32 mouse cellular contexts compared by ENCODE assay signal in the genomic region with DNA sequence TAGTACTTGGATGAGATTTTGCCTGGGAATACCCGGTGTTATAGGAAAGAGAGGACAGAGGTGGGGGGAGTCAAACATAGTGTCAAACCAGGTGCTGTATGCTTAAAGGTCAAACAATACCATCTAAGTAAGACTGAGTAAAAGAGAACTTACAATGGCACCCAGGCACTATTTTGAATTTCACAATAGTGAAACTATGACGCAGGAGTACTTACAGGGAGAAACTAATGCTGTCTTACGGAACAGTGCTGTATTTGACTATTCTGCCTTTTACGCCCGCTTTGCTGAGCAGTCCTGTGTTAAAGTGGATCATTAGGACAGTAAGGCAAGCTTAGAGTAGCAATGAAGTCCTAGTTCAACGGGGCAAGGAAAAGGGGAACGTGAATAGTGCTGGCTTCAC.
"Had no signal": no experiment of that assay in that cellular context is flagged by ENCODE, and none has a peak within 500 bp of the region (broad histone marks: within the 10 kb centered on the region; RNA-seq: fewer than 3 reads in every experiment).

No protein-coding gene starts in this region.

- H3K9me3 ChIP-seq: limb, embryonic 10.5 days; limb, embryonic 12.5 days; limb, embryonic 13.5 days; limb, embryonic 15.5 days; liver, embryonic 12.5 days; liver, embryonic 13.5 days; liver, embryonic 15.5 days; lung, embryonic 15.5 days; megakaryocyte, embryonic 14.5 days; midbrain, embryonic 10.5 days; midbrain, embryonic 12.5 days; midbrain, embryonic 13.5 days; midbrain, embryonic 15.5 days had no signal

- H3K4me2 ChIP-seq: limb, embryonic 12.5 days; limb, embryonic 13.5 days; limb, embryonic 15.5 days; liver, embryonic 11.5 days; liver, embryonic 12.5 days; liver, embryonic 13.5 days; liver, embryonic 15.5 days; lung, embryonic 14.5 days; lung, embryonic 15.5 days; midbrain, embryonic 11.5 days; midbrain, embryonic 12.5 days; midbrain, embryonic 13.5 days; midbrain, embryonic 15.5 days had no signal

- DNase-seq: left cerebral cortex, postnatal 4 days; liver; liver, embryonic 13.5 days; liver, postnatal 0 days; lung, adult 18-20 months; lung, adult 2 months; lung, embryonic 14.5 days; lung, postnatal 10 days; lung, postnatal 14 days; lung, postnatal 36 days; lung, postnatal 4 days; midbrain, embryonic 14.5 days had no signal

- H3K27ac ChIP-seq: left cerebral cortex, adult 2 months; limb, embryonic 10.5 days; limb, embryonic 12.5 days; limb, embryonic 13.5 days; limb, embryonic 15.5 days; liver, embryonic 12.5 days; liver, embryonic 13.5 days; liver, embryonic 14.5 days; liver, embryonic 15.5 days; lung, embryonic 15.5 days; macrophage; midbrain, embryonic 10.5 days; midbrain, embryonic 12.5 days; midbrain, embryonic 13.5 days; midbrain, embryonic 15.5 days had no signal

- ATAC-seq: liver, embryonic 12.5 days; liver, postnatal 0 days; lung, postnatal 0 days; midbrain, embryonic 13.5 days; midbrain, embryonic 15.5 days; midbrain, embryonic 16.5 days had no signal

- H3K27me3 ChIP-seq: liver, embryonic 13.5 days; liver, embryonic 15.5 days; lung, embryonic 15.5 days had no signal

- H3K36me3 ChIP-seq: limb, embryonic 12.5 days; limb, embryonic 13.5 days; limb, embryonic 15.5 days; liver, embryonic 12.5 days; liver, embryonic 13.5 days; liver, embryonic 15.5 days; lung, embryonic 15.5 days; midbrain, embryonic 10.5 days; midbrain, embryonic 12.5 days; midbrain, embryonic 13.5 days; midbrain, embryonic 15.5 days had no signal

- H3K9ac ChIP-seq: limb, embryonic 12.5 days; limb, embryonic 13.5 days; limb, embryonic 15.5 days; liver, embryonic 12.5 days; liver, embryonic 13.5 days; liver, embryonic 14.5 days; liver, embryonic 15.5 days; liver, postnatal 0 days; lung, embryonic 14.5 days; lung, embryonic 15.5 days; midbrain, embryonic 12.5 days; midbrain, embryonic 13.5 days; midbrain, embryonic 15.5 days had no signal

- H3K4me1 ChIP-seq: limb, embryonic 10.5 days; limb, embryonic 12.5 days; limb, embryonic 13.5 days; limb, embryonic 15.5 days; liver, embryonic 12.5 days; liver, embryonic 13.5 days; liver, embryonic 15.5 days; lung, embryonic 15.5 days; megakaryocyte, embryonic 14.5 days; midbrain, embryonic 12.5 days; midbrain, embryonic 13.5 days; midbrain, embryonic 15.5 days had no signal

- H3K4me3 ChIP-seq: left cerebral cortex, adult 2 months; limb, embryonic 10.5 days; limb, embryonic 12.5 days; limb, embryonic 13.5 days; limb, embryonic 15.5 days; liver, embryonic 12.5 days; liver, embryonic 13.5 days; liver, embryonic 15.5 days; lung, embryonic 15.5 days; megakaryocyte, embryonic 14.5 days; midbrain, embryonic 10.5 days; midbrain, embryonic 12.5 days; midbrain, embryonic 13.5 days; midbrain, embryonic 15.5 days; myocyte had no signal
